Mouse (Mus musculus): ENCODE measurements at regions not wholly inside any gene's neighbourhood (a gene's known extent, or its start where the extent isn't known, plus 50 kb on each side); places are given as distances from the start of the nearest gene placed in this dataset.
A peak's percentile ranks its signal among the peaks of the same experiment; 100 is the strongest.

DNA sequence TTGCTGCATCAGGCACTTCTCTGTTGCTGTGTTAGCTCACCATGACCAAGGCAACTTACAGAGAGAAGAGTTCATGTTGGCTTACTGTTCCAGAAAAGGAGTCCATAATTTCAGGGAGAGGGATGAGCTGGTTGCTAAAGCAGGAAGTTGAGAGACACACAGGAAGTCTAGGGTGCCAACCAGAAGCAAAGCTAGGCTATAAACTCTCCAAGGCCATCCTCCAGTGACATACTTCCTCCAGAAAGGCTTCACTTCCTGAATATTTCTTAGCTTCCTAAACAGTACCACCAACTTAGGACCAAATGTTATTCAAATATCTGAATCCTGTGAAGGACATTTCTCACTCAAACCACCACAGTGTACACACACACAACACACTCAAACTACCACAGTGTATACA, 2010.6 kb downstream of the A830018L16Rik start:
- H3K4me1 ChIP-seq (replicated peaks; ENCODE audit: control insufficient read depth, insufficient read depth), result no peaks in the 10 kb centered on the region

DNA sequence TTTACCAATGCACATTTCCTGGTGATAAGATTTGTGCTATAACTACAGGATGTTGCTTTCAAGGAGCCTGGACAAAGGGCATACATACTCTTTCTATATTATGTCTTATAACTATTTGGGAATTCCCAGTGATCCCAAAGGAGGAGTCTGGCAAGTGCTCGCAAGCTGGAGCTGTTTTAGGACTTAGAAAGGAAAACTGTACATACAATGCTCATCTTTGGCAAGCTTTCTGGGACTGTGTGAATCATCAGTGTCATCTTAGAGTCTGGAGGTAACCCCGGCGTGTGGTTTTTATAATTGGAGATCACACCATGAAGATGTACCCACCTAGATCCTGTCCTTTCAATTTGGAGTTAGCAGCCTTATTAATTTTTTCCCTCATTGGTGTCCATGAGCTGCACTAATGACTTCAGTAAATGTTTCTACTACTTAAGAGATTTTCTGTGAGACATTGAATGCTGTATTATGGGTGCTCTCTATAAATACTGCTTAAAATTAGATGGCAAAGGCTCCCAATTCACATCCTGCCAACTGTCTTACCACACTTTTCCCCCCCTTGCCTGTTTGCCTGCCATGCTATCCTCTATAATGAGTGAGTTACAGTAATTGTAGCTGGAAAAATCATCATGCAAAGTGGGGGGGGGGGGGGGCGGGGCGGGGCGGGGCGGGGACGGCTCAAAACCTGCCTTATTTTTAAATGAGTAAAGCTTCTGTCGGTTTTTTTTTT, 2011.9 kb downstream of the A830018L16Rik start:
- no peak overlapping the region for H3K9ac ChIP-seq (ENCODE audit: low read length)
- ATAC-seq (ENCODE audit: low FRiP score, low TSS enrichment) (no peak), DNase-seq (ENCODE audit: low spot score) (no peak)
- 16% methylated on average over 9 of the region's 9 CpGs for WGBS
- peak overlapping the region; percentile 62 for H3K4me2 ChIP-seq (replicated peaks; ENCODE audit: low read depth)
- no peak overlapping the region; the same call in 1 of the 2 replicates for H3K27ac ChIP-seq (replicated peaks)
- TF ChIP-seq CTCF (IDR thresholded peaks at IDR 0.05; ENCODE audit: low read depth) (no peak), EP300 (optimal IDR thresholded peaks at IDR 0.05) (no peak)
- no peaks in the 10 kb centered on the region for H3K27me3 ChIP-seq (ENCODE audit: control insufficient read depth, insufficient read depth, low read length)
- no peaks in the 10 kb centered on the region for H3K36me3 ChIP-seq (ENCODE audit: control insufficient read depth, insufficient read depth, low read length)
- peak overlapping the region; percentile 45 for H3K4me3 ChIP-seq (ENCODE audit: low read depth, low read length)
- H3K9me3 ChIP-seq (ENCODE audit: control insufficient read depth, low read length), result no peaks in the 10 kb centered on the region
- no peaks in the 10 kb centered on the region for H3K4me1 ChIP-seq (replicated peaks; ENCODE audit: control insufficient read depth, insufficient read depth)

More for the DNA sequence above, 2010.6 kb downstream of the A830018L16Rik start:
- Histone ChIP-seq H3K4me3 (ENCODE audit: low read depth, low read length) (no peak overlapping the region), H3K9me3 (ENCODE audit: control insufficient read depth, low read length) (no peaks in the 10 kb centered on the region), H3K27me3 (ENCODE audit: control insufficient read depth, insufficient read depth, low read length) (no peaks in the 10 kb centered on the region), H3K9ac (ENCODE audit: low read length) (no peak overlapping the region), H3K27ac (replicated peaks) (no peak overlapping the region), H3K36me3 (ENCODE audit: control insufficient read depth, insufficient read depth, low read length) (no peaks in the 10 kb centered on the region), H3K4me2 (replicated peaks; ENCODE audit: low read depth) (no peak overlapping the region)
- DNase-seq (ENCODE audit: low spot score), result no peak
- ATAC-seq (ENCODE audit: low FRiP score, low TSS enrichment), result no peak
- TF ChIP-seq CTCF (IDR thresholded peaks at IDR 0.05; ENCODE audit: low read depth) (no peak), EP300 (optimal IDR thresholded peaks at IDR 0.05) (no peak)

DNA sequence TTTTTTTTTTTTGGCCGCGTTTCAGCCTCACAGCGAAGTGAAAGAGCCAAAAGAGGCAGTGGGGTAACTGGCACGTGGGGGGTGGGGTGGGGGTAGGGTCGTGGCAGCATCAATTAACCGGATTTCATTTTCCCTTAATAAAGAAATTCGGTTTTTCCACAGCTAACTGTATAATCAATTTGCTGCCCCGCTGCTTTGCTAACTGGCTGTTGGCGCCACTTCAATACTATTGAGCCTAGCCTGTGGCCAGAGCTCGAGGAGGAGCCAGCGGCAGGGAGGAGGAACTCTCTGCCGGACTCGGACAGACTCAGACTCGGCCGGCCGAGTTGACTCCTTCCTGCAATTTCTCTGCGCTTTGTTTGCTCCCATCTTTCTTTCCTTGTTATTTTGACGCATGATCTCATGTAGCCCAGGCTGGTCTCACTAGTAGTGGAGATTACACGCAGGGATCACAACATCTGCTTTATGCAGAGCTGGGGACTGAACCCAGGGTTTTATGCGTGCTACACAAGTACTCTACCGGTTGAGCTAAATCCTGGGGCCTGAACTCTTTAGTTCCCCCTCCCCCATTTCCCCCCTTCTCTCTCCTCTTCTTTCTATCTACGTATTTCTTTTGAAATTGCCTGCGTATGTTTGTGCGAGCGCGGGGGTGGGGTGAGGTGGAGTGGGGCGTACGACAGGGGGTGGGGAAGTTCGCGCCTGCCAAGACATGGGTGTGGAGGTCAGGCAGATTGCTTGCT, 2012.6 kb downstream of the A830018L16Rik start:
- DNase-seq (ENCODE audit: low spot score) (peak; percentile 73), ATAC-seq (ENCODE audit: low FRiP score, low TSS enrichment) (peak; percentile 80)
- H3K27ac ChIP-seq (replicated peaks), result peak overlapping the region; percentile 77
- peak overlapping the region; percentile 45 for H3K4me3 ChIP-seq (ENCODE audit: low read depth, low read length)
- H3K36me3 ChIP-seq (ENCODE audit: control insufficient read depth, insufficient read depth, low read length), result no peaks in the 10 kb centered on the region
- TF ChIP-seq EP300 (optimal IDR thresholded peaks at IDR 0.05), result no peak
- no peak for TF ChIP-seq CTCF (IDR thresholded peaks at IDR 0.05; ENCODE audit: low read depth)
- no peaks in the 10 kb centered on the region for H3K9me3 ChIP-seq (ENCODE audit: control insufficient read depth, low read length)
- WGBS, result 10% methylated on average over 30 of the region's 30 CpGs
- peak overlapping the region; percentile 62 for H3K4me2 ChIP-seq (replicated peaks; ENCODE audit: low read depth)
- no peaks in the 10 kb centered on the region for H3K27me3 ChIP-seq (ENCODE audit: control insufficient read depth, insufficient read depth, low read length)
- peak overlapping the region; percentile 58 for H3K9ac ChIP-seq (ENCODE audit: low read length)
- H3K4me1 ChIP-seq (replicated peaks; ENCODE audit: control insufficient read depth, insufficient read depth), result no peaks in the 10 kb centered on the region

DNA sequence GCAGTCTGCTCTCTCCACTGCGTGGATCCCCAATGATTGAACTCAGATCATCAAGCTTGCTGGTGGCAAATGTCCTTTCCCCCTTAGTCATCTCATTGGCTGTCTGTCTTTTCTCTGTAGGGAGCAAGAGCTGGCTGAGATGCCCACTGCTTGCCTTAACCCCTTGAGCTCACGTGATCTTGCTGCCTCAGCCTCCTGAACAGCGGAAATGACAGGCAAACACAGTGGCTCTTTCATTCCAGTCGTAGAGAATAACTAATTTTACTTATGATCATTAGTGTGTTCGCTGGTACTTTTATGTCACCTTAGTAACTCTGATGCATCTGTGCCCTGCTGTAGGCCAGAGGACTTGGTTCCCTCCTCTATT, 2013.1 kb downstream of the A830018L16Rik start:
- Histone ChIP-seq H3K27ac (replicated peaks) (peak overlapping the region; percentile 25; the same call in 1 of the 2 replicates), H3K9ac (ENCODE audit: low read length) (no peak overlapping the region), H3K4me1 (replicated peaks; ENCODE audit: control insufficient read depth, insufficient read depth) (no peaks in the 10 kb centered on the region), H3K27me3 (ENCODE audit: control insufficient read depth, insufficient read depth, low read length) (no peaks in the 10 kb centered on the region), H3K4me3 (ENCODE audit: low read depth, low read length) (no peak overlapping the region), H3K4me2 (replicated peaks; ENCODE audit: low read depth) (peak overlapping the region; percentile 62), H3K36me3 (ENCODE audit: control insufficient read depth, insufficient read depth, low read length) (no peaks in the 10 kb centered on the region), H3K9me3 (ENCODE audit: control insufficient read depth, low read length) (no peaks in the 10 kb centered on the region)
- DNase-seq (ENCODE audit: low spot score) (no peak), ATAC-seq (ENCODE audit: low FRiP score, low TSS enrichment) (no peak)
- no peak for TF ChIP-seq EP300 (optimal IDR thresholded peaks at IDR 0.05)
- no peak for TF ChIP-seq CTCF (IDR thresholded peaks at IDR 0.05; ENCODE audit: low read depth)
- WGBS, result 63% methylated on average over 5 of the region's 5 CpGs

DNA sequence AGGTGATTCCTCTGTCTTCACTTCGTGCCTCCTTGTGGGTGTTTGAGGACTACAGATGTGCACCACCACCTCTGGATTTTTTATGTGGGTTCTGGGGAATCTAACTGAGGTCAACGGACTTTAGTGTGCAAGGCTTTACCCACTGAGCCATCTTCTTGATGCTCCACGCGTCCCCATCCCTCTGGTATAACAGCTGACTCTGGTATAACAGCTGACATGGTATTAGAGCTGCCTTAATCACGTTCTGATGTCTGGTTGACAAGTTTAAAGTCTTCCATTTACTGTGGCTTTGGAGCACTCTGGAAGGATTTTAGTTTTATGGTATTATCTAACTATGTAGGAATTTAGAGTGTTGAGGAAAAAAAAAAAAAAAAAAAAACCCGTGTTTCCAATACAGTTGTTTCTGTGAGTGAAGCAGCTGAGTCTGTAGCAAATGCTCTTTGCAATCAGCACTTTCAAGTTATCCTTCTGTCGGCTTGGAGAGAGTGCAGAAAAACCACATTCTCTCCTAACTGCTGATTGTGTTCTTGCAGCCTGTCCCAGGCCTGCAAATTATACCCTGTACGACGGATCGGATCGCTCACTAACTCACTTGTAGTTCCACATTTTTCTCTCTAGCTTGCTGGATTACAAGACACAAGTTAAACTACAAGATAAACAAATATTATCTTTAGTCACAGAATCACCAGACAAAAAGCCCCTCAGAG, 2013.7 kb downstream of the A830018L16Rik start:
- ATAC-seq (ENCODE audit: low FRiP score, low TSS enrichment) (no peak), DNase-seq (ENCODE audit: low spot score) (no peak)
- Histone ChIP-seq H3K9me3 (ENCODE audit: control insufficient read depth, low read length) (no peaks in the 10 kb centered on the region), H3K9ac (ENCODE audit: low read length) (no peak overlapping the region), H3K36me3 (ENCODE audit: control insufficient read depth, insufficient read depth, low read length) (no peaks in the 10 kb centered on the region), H3K4me1 (replicated peaks; ENCODE audit: control insufficient read depth, insufficient read depth) (no peaks in the 10 kb centered on the region), H3K4me3 (ENCODE audit: low read depth, low read length) (no peak overlapping the region), H3K4me2 (replicated peaks; ENCODE audit: low read depth) (no peak overlapping the region), H3K27me3 (ENCODE audit: control insufficient read depth, insufficient read depth, low read length) (no peaks in the 10 kb centered on the region), H3K27ac (replicated peaks) (peak overlapping the region; percentile 58)
- TF ChIP-seq EP300 (optimal IDR thresholded peaks at IDR 0.05) (no peak), CTCF (IDR thresholded peaks at IDR 0.05; ENCODE audit: low read depth) (no peak)
- 44% methylated on average over 11 of the region's 11 CpGs for WGBS

Measured in stomach, postnatal 0 days (tissue).